Mouse (Mus musculus) frontal cortex, adult (tissue): ENCODE results near the gene Gm49425.
A peak's percentile ranks its signal among the peaks of the same experiment; 100 is the strongest.

Source experiments
- ATAC-seq: cut with Nextera tagmentation; 2 replicates; pipeline ENCODE4 v1.9.2; 2017; ENCODE audit warnings: mild to moderate bottlenecking, moderate library complexity, mixed read lengths; ENCODE audit not compliant: low TSS enrichment

Gm49425 gene

DNA sequence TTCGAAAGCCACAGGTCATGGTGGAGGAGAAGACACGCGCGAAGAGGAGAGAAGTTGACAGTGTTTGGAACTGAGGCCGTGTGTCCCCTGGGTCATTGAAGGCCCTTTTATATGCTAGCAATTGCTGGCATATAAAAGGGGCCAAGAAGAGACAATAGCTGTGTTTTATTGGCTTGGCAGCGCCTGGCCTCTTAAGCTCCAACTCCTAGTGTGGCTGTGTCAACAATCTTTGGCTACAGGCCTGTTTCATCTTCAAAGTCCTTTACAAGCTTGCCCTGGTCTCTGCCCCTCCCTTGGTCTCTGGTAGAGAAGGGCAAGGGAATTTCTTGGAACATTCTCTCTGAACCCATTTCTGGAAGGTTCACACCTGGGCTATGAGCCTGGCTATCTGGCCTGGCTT lies 25.6 kb downstream of the Gm49425 start, which contains the start of gene Krt83:
Gene Krt83, minus strand, starts transcription at position 82 of the 400 bp plus-strand sequence.
- no peak for ATAC-seq

DNA sequence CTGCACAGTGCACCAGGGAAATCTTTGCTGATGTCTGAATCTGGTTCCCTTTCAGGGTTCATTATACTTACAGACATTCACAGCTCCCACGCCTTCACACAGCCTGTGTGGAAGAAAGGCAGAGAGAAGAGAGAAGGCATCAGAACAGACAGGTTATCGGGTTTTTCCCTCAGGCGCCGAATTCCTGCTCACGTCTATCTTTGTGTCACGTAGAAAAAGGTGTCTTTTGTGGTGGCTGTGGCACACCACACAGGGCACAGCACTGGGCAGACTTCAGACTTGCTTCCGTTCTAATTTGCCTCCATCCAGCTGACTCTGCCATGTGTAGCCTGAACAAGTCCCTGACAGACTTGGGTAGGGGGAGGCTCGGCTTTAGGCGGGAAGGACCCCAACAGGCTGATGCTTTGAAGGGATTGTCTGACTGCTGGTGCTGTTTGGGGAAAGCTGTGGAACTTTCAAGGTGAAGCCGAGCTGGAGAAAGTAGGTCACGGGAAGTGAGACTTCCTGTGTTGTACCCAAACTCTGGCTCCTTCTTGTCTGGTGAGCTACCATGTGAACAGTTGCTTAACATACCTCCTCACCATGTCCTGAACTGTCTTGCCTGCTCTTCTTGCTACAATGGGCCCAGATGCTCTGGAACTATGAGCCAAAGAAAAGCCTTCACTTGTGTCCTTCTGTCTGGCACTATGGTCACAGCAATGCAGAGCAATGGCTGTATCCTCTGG lies 31.0 kb downstream of the Gm49425 start:
- ATAC-seq: peak; percentile 98

DNA sequence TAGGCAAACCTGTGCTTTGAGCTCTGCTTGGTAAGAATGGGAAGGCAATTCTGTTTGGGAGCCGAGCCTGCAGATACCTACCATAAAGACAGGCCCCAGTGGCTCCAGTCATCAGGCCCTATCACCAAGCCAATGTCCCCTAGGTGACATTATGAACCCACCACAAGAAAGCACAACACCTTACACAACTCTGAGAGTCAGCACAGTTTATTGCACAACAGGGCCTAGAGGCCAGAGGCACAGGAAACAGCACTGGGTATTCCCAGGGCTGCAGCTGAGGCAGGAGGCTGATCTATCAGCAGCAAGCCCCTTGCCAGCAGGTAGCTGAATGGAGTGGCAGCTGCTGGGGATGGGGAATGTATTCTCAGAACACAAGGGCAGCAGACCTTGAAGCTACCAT lies 32.1 kb downstream of the Gm49425 start:
- no peak for ATAC-seq

DNA sequence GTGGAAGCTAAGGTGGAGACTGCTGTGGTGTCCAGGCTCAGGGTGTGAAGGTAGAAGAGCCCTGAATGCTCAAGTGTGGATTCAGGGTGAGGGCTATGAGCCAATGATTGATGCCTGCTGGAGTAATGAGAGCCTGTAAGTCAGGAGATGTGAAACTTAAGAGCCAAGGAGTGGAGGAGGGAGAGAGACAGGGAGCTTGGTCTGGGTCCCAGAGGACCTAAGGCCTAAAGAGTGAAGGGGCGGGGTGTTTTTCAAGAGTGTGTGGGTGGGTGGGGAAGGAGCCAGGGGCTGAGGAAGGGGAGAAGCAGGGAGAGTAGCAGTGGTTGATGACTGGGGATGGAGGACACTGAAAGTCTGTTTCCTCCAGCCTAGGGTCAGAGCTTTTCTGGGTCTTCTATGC lies 33.4 kb downstream of the Gm49425 start:
- no peak for ATAC-seq

DNA sequence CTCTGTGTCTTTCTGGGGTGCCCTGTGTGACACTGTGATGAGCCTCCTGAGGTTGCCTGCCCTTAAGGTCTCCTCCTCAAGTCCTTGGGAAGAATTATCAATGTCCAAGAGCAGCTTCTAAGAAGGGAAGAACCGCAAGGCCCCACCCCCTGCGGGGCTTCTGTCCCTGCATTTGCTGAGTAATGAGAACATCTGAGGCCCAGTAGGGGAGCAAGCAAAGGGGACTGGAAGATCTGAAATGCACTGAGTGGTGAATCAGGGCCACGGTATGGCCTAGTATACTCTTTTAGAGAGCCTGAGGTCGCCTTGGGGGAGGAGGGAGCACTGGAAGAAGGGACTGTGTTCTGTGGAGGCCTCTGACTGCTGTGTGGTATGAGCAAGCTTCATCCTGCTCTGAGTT lies 35.0 kb downstream of the Gm49425 start:
- ATAC-seq: no peak

DNA sequence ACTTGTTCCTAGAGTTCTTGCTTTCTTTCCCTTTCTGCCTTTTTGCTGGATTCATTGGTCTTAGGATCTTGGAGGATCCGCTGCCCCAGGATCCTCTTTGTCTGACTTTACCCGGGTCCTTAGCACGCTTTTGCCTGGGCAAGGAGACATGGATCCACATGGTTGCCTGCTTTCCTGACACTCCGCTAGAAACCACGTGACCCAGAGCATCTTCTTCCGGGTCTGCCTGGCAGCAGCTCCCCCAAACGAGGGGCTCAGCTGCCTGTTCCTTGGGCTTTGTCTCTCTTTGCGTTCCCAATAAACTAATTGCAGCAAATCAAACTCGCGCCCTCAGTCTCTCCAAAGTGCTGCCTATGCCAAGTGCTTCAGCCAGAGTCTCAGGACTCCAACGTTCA lies 37.4 kb downstream of the Gm49425 start:
- ATAC-seq: no peak

DNA sequence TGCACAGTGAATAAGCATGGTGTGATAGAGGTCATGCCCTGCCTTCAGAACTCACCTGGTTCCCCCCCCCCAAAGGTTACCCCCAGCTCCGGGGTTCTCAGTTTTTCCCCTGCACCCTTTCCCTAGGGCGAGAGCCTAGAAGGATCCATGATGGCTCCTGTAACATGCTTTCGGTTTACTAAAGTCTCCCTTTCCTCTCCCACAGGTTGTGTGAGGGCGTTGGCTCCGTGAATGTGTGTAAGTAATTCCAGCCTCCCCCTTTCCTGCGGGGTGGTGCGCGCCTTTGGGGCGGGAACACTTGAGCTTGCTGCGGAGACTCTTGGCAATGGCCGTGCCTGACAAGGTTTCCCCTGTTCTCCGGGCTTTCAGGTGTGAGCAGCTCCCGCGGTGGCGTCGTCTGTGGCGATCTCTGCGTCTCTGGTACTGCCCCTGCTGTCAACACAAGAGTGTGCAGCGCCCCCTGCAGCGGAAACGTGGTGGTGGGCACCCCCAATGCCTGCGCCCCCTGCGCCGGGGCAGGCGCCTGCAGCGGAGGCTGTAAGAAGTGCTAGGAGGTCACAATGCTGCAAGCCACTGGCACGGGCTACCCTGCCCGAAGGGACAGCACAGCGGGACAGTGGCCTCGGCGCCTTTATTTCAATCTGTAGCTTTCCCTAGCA lies 37.9 kb downstream of the Gm49425 start:
- peak; percentile 62 for ATAC-seq

DNA sequence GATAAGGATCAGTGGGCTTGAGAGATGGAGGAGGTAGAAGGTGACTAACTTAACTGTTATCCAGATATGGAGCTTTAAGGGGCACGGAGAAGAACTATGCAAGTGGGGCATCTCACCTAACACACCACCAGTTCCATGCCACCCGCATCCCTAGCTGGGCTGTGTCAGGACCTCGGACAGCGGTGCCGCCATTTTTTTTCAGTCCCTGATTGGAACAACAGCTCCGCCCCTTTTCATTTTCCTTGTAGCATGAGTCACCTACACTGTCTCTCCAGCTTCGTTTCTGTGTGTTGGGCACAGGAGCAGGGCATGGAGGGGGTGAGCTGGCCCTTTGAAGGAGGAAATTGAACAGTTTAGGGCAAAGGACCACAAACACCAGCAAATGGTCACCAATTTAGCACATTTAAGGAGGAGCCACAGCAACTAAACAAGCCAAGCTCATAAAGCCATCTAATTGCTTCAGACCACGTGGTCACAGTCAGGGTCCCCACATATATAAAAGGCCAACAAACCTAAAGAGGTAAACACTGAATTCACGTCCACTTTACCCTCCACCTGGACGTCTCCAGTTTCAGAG lies 44.0 kb downstream of the Gm49425 start, which contains the start of gene Krt86:
Gene Krt86, plus strand, starts transcription at position 527 of the 577 bp plus-strand sequence.
- ATAC-seq: no peak

DNA sequence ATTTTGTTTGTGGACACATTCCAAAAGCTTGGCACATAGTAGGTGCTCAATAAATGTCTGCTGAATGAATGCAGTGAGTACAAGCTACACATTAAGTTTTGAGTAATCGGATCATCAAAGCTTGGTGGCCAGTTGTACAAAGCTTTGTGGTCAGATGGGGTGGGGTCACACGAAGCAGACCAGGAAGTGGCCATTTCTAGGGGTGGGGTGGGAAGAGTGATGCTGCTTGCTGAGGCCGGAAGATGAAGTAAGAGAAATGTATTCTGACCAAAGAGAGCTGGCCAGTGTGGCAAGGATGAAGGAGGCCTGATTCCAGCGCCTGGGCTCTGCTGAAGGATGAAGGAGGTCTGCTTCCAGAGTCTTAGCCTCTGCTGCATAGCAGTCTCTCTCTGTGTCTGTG lies 48.0 kb downstream of the Gm49425 start:
- ATAC-seq: no peak
